Mouse (Mus musculus): ENCODE measurements around the gene Tmem253.

Gene Tmem253

GRCm38 (mm10) chr14:52006771-52007170 is 8.7 kb upstream of the Tmem253 start:
- DNase-seq (ENCODE audit: low read depth in 1 of 2, low spot score in 2 of 2) = no peak

- DNase-seq (ENCODE audit: low read depth in 1 of 2, low spot score in 2 of 2) = peak; percentile 63 to 82
Measured at GRCm38 (mm10) chr14:52008321-52009203, 6.9 kb upstream of the Tmem253 start.

GRCm38 (mm10) chr14:52009361-52009760 is 6.1 kb upstream of the Tmem253 start:
- no peak for DNase-seq (ENCODE audit: low read depth in 1 of 2, low spot score in 2 of 2)

DNA sequence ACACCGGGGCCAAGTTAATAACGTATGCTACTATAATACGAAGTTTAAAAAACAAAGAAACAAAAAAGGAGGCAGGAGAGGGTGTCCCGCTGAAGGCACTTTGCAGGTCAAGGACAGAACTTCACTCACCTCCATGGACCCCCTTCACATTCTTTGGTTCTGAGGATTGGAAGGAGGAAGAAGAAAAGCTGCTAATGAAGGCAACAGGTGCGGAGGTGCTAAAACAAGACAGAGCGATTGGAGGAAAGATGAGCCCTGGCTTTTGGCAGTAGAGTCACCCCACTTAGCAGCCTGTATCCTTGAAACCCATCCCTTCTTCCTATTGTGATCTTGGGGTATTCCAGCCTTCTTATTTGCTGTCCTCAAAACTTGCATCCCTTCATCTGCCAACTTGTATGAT is 5.6 kb upstream of the Tmem253 start:
- DNase-seq (ENCODE audit: low read depth in 1 of 2, low spot score in 2 of 2) = no peak

GRCm38 (mm10) chr14:52010446-52011111 is 4.9 kb upstream of the Tmem253 start:
- no peak for DNase-seq (ENCODE audit: low read depth in 1 of 2, low spot score in 2 of 2)

- DNase-seq (ENCODE audit: low read depth in 1 of 2, low spot score in 2 of 2) = no peak
Measured at GRCm38 (mm10) chr14:52011683-52012082, 3.8 kb upstream of the Tmem253 start.

GRCm38 (mm10) chr14:52012085-52012484 is 3.4 kb upstream of the Tmem253 start:
- no peak for DNase-seq (ENCODE audit: low read depth in 1 of 2, low spot score in 2 of 2)

GRCm38 (mm10) chr14:52012553-52012952 is 2.9 kb upstream of the Tmem253 start:
- DNase-seq (ENCODE audit: low read depth in 1 of 2, low spot score in 2 of 2) = no peak

GRCm38 (mm10) chr14:52013021-52013610 is 2.3 kb upstream of the Tmem253 start:
- DNase-seq (ENCODE audit: low read depth in 1 of 2, low spot score in 2 of 2) = no peak

DNA sequence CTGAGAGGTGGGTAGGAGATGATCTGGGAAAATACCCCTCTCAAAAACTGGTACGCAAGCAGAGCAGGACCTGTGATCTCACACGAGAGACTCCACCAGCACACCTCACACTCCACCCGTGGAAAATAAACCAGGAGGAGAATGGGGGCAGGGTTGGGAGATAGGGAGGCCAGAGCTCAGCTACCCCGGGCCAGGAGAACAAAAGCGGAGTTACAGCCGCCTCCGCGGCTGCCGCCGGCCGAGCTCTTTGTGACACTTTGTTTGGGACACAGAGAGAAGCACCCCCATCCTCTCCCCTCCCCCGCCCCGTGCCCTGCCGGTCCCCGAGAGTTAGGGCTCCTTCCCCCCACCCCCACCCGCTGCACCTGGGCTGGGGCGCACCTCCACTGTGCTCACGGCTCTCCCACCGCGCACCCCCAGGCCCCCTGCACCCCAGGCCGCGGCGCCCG is 1.7 kb upstream of the Tmem253 start:
- no peak for DNase-seq (ENCODE audit: low read depth in 1 of 2, low spot score in 2 of 2)

GRCm38 (mm10) chr14:52014271-52014760 is 1.1 kb upstream of the Tmem253 start:
- DNase-seq (ENCODE audit: low read depth in 1 of 2, low spot score in 2 of 2) = no peak

- DNase-seq (ENCODE audit: low read depth in 1 of 2, low spot score in 2 of 2) = no peak
Measured at GRCm38 (mm10) chr14:52014761-52015311, 622 bp upstream of the Tmem253 start.

DNA sequence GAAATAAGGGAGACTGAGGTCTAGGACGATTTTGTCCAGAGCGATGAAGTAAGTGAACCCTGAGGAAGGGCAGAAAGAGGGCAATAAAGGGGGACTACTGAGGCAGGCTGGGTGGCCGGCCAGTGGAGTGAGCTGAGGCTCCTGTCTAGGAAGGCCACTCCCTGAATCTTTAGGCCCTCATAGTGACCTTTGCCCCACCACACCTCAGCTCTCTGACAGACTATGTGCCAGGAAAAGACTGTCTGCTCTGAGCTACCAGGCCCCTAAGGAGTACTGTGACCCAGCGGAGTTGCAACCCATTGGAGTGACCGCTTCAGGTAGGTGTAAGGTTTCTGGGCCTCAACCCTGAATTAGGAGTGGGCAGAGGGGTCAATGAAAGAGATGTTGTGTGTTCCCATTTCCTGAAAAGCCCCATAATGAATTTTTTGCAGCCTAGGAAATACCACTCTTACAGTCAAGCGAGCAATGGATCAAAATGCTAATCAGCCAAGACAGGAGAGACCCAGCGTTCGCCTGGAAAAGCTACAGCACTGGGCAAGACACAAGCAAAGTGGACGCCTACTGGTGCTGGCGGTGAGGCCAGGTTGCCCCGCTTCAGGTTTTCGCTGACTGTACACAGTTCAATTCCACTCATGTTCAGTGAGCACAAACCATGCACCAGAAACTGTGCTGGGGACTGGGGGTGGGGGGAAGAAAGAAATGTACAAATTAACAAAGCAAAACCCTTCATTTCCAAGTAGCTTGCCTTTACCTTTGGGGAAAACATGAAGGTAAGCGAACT is 1.4 kb downstream of the Tmem253 start:
- DNase-seq (ENCODE audit: low read depth in 1 of 2, low spot score in 2 of 2) = no peak

DNA sequence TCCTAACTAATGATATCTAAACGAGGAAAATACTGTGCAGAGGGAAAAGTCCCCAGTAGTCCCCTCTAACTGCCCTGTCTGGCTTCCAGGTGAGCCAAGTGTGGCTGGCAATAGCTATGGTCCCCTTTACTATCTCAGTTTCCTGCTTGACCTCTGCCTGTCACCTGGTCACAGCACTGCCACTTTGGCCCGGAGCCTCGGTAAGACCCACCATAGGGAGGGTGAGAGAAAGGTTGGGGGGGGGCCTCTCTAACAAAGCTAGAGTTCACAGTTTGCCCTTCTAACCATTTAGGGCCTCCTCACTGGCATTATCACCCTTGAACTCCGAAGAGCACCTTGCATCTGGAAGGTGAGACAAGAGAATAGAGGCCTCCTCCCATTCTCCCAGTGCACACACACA is 2.2 kb downstream of the Tmem253 start:
- DNase-seq (ENCODE audit: low read depth in 1 of 2, low spot score in 2 of 2) = no peak

DNA sequence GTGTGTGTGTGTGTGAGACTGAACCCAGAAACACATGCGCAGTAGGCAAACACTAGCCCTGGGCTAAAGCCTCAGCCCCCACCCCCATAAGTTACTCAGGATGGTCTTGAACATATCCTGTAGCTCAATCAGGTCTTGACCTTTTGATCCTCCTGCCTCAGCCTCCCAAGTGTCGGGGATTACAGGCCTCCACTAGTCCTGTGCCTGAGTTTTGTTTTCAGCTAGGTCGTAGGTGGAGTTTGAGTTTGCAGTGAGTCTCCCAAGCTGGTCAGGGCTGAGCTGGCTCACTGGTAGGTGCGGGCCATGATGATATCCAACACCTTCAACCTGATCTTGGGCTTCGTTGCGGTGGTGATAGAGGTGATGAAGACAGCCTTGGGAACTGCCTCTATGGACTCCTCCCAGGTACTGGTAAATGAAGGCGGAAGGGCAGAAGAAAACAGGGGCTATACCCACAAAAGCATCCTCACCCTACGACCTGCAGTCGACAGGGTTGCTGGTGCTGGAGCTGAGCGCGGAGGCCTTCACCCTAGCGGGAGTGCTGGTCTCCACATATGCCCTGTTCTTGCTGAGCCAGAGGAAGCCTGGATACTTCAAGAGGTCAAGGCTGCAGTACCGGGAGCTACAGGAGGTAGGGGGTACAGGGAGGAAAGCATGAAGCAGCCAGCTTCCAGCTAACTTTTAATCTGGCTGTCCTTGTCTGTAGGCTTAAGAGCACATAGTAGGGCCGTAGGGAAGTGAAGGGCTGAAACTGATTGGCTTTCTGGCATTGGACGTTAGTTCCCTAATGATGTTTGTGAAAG is 3.0 kb downstream of the Tmem253 start:
- no peak for DNase-seq (ENCODE audit: low read depth in 1 of 2, low spot score in 2 of 2)

DNA sequence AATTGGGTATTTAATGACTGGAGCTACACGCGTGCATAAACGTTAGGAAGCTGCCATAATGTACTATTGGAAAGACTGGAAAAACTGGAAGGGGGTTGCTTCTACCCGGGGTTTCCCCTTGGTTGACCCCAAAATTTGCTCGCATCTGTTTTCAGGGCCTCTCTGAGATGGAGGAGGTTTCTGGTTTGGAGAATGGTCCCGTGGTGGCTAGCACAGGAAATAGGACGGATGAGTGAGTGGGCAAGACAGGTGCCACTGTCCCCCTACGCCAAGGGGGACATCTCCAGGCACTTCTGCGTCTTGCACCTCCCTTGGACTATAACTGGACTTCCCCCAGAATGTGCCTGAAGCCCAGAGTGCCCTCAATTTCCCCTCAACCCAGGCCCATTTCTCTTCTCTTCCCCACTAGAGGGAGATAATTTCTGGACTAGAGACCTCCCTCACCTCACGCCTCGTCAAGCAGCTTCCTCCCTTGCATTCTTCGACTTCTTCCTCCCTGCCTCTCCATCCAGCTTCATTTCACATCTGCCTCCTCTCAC is 3.7 kb downstream of the Tmem253 start:
- DNase-seq (ENCODE audit: low read depth in 1 of 2, low spot score in 2 of 2) = no peak

GRCm38 (mm10) chr14:52019590-52020340 is 4.3 kb downstream of the Tmem253 start:
- peak; percentile 93 to 95 for DNase-seq (ENCODE audit: low read depth in 1 of 2, low spot score in 2 of 2)

DNA sequence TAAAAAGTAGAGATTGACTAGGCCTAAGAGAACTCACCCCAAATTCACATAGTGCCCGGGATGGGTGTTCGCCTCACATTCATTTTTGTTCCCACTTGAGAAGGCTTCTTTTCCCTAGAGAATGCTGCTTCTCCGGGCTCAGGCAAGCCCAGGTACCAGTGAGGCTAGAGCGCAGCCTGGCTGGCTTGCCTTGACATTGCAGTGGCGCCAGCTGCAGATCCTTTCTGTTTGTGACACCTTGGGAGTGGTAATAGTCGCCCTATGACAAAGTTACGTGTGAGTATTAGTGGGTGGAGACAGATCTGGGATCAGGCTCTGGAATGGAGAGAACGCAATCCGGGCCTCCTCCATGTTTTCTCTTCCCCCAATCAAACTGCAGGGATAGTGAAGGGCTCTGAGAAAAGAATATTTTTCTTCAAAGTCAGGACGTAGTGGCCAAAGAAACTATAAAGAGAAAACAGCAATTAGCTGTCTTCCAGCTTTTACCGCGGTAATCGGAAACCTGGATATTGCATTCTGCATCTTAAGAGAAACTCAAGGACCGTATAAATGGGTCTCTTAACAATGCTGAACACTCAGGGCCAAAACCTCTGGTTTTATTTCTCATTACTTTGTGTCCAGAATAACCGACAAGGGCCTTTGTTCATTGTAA is 5.2 kb downstream of the Tmem253 start, which contains the start of gene Zfp219:
Gene Zfp219, minus strand, starts transcription at position 248 of the 652 bp plus-strand sequence.
- no peak for DNase-seq (ENCODE audit: low read depth in 1 of 2, low spot score in 2 of 2)
